Mouse (Mus musculus) CH12.LX (cell line): ENCODE measurements around the gene Cryzl1.

Experiments
- CHD2 ChIP-seq: IDR thresholded peaks from 2 replicates; pipeline ENCODE4 v1.6.1; 2011; ENCODE audit warnings: low read length, improper control_type of control experiment
- CTCF ChIP-seq, 2 experiments: IDR thresholded peaks in 1 of 2; conservative IDR thresholded peaks in 1 of 2; 2 replicates each; pipeline ENCODE4 v1.5.1; 2011 to 2012; ENCODE audit warnings: low read depth in 2 of 2, low read length in 2 of 2, improper control_type of control experiment in 1 of 2, inconsistent platforms in 1 of 2, mild to moderate bottlenecking in 1 of 2, moderate library complexity in 1 of 2
- E2F4 ChIP-seq: IDR thresholded peaks from 2 replicates; pipeline ENCODE4 v1.6.1; 2011; ENCODE audit warnings: low read depth, low read length, improper control_type of control experiment; ENCODE audit not compliant: insufficient replicate concordance
- EP300 ChIP-seq: IDR thresholded peaks from 2 replicates; pipeline ENCODE4 v1.6.1; 2011; ENCODE audit warnings: low read length, improper control_type of control experiment
- HCFC1 ChIP-seq: IDR thresholded peaks from 2 replicates; pipeline ENCODE4 v1.6.1; 2012; ENCODE audit warnings: low read depth, mild to moderate bottlenecking, inconsistent platforms, low read length, improper control_type of control experiment
- JUND ChIP-seq: conservative IDR thresholded peaks from 2 replicates; pipeline ENCODE4 v1.6.1; 2011; ENCODE audit warnings: low read depth, low read length, improper control_type of control experiment
- KAT2A ChIP-seq: IDR thresholded peaks from 2 replicates; pipeline ENCODE4 v1.6.1; 2012; ENCODE audit warnings: low read length, improper control_type of control experiment, inconsistent platforms; ENCODE audit not compliant: insufficient replicate concordance
- MAFK ChIP-seq: IDR thresholded peaks from 2 replicates; pipeline ENCODE4 v1.6.1; 2011; ENCODE audit warnings: low read length, improper control_type of control experiment; ENCODE audit not compliant: insufficient replicate concordance
- MEF2A ChIP-seq: IDR thresholded peaks from 2 replicates; pipeline ENCODE4 v1.6.1; 2014; ENCODE audit warnings: low read depth, mild to moderate bottlenecking, inconsistent platforms, low read length, improper control_type of control experiment, borderline replicate concordance
- POLR2A ChIP-seq: IDR thresholded peaks from 2 replicates; pipeline ENCODE4 v1.6.1; 2011; ENCODE audit warnings: low read depth, mild to moderate bottlenecking, improper control_type of control experiment, low read length
- SIN3A ChIP-seq: IDR thresholded peaks from 2 replicates; pipeline ENCODE4 v1.6.1; 2012; ENCODE audit warnings: low read length, improper control_type of control experiment, inconsistent platforms
- TBP ChIP-seq: conservative IDR thresholded peaks from 2 replicates; pipeline ENCODE4 v1.6.1; 2011; ENCODE audit warnings: low read depth, low read length, improper control_type of control experiment
- TCF12 ChIP-seq: IDR thresholded peaks from 2 replicates; pipeline ENCODE4 v1.6.1; 2014; ENCODE audit warnings: low read depth, mild to moderate bottlenecking, inconsistent platforms, low read length, improper control_type of control experiment
- UBTF ChIP-seq: IDR thresholded peaks from 2 replicates; pipeline ENCODE4 v1.6.1; 2012; ENCODE audit warnings: low read depth, mild to moderate bottlenecking, inconsistent platforms, low read length, improper control_type of control experiment, moderate library complexity

DNA sequence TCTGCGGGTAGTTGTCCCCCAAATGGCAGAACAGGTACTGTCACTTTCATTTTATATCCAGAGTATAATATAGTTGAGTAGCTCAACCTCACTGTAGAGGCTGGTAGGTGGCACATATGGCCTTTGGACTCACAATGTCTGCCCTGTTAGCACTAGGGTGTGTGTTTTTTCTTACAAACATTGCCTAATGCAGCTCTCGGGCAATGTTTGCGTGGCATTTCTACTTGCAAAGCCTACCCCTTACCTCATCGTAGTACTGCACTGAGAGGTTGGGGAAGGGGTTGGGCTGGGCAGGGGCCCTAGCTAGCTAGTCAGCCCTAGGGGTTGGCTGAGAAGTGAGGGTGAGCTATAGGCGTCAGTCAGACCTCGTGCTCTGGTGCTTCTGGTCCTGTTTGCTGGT is 18.8 kb upstream of the Cryzl1 start:
- TF ChIP-seq MEF2A, result no peak
- no peak for TF ChIP-seq MAFK
- no peak for TF ChIP-seq CTCF (conservative IDR thresholded peaks at IDR 0.05 in 1 of 2, IDR thresholded peaks at IDR 0.05 in 1 of 2; ENCODE audit: low read depth in 2 of 2, low read length in 2 of 2)
- no peak for TF ChIP-seq TBP
- TF ChIP-seq CHD2, result no peak
- TF ChIP-seq POLR2A, result no peak
- TF ChIP-seq HCFC1, result no peak
- TF ChIP-seq SIN3A, result no peak
- TF ChIP-seq UBTF, result no peak
- TF ChIP-seq TCF12, result no peak
- no peak for TF ChIP-seq KAT2A
- TF ChIP-seq E2F4, result no peak
- TF ChIP-seq EP300, result no peak
- no peak for TF ChIP-seq JUND
